Mouse (Mus musculus): Measurements from ENCODE around the gene Fam184b. TPM values are rescaled to one million over a fixed set of nuclear protein-coding genes. Genes with fewer than 3 reads are reported as not detected.
A peak's percentile ranks its signal among the peaks of the same experiment; 100 is the strongest.
"Not testable (repeated sequence)": the region's sequence is repeated elsewhere in the genome, so short reads cannot be mapped to it uniquely, and the experiment has no call there.

The Fam184b gene
- polyA plus RNA-seq, 1 experiment from 2014 or later, result 0.45 TPM

- Histone ChIP-seq H3K27ac (ENCODE audit: low read depth, low read length) (no peak overlapping the region), H3K27me3 (replicated peaks; ENCODE audit: control insufficient read depth, insufficient read depth, low read length) (no peaks in the 10 kb centered on the region), H3K4me3 (ENCODE audit: low read depth, low read length) (peak overlapping the region; percentile 91), H3K4me2 (peak overlapping the region; percentile 72), H3K9me3 (ENCODE audit: control insufficient read depth, low read length) (no peaks in the 10 kb centered on the region), H3K4me1 (replicated peaks; ENCODE audit: control insufficient read depth, insufficient read depth, low read length) (0 out of 2 replicates have a peak, but pooled peaks cover 2% of the 10 kb centered on the region), H3K9ac (ENCODE audit: low read depth, low read length) (peak overlapping the region; percentile 50; the same call in 1 of the 2 replicates), H3K36me3 (ENCODE audit: control insufficient read depth, insufficient read depth, low read length) (peaks cover 8% of the 10 kb centered on the region; the same call in 1 of the 2 replicates)
- ATAC-seq (replicated peaks; ENCODE audit: low FRiP score) (no peak), DNase-seq (ENCODE audit: low spot score) (no peak)
- 59% methylated on average over 5 of the region's 5 CpGs for WGBS
Observed at GRCm38 (mm10) chr5:45670894-45671494, 31.6 kb upstream of the Fam184b start.

DNA sequence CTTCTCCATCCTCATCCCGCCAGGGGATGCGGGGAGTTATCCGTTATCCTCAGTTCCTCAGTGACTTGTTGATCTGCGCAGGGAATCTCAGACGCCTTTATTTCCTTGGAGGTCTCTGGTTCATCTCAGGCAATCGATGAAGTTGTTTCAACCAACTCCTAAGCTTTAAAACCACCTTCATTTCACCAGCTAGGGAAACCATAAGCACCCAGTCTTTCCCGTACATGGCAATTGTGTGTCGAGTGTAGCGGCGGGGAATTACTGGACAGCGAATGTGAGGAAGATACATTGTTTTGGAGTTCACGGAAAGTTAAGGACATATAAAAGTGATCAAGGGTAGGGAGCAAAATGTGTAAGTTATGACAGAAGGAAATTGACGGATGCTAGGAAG lies 30.9 kb upstream of the Fam184b start:
- peak overlapping the region; percentile 91 for H3K4me3 ChIP-seq (ENCODE audit: low read depth, low read length)
- no peaks in the 10 kb centered on the region for H3K27me3 ChIP-seq (replicated peaks; ENCODE audit: control insufficient read depth, insufficient read depth, low read length)
- 0 out of 2 replicates have a peak, but pooled peaks cover 2% of the 10 kb centered on the region for H3K4me1 ChIP-seq (replicated peaks; ENCODE audit: control insufficient read depth, insufficient read depth, low read length)
- peaks cover 4% of the 10 kb centered on the region; the same call in 1 of the 2 replicates for H3K36me3 ChIP-seq (ENCODE audit: control insufficient read depth, insufficient read depth, low read length)
- under 1% methylated on average over 13 of the region's 13 CpGs for WGBS
- no peaks in the 10 kb centered on the region for H3K9me3 ChIP-seq (ENCODE audit: control insufficient read depth, low read length)
- peak overlapping the region; percentile 96 for H3K9ac ChIP-seq (ENCODE audit: low read depth, low read length)
- peak; percentile 9; the same call in 1 of the 2 replicates for ATAC-seq (replicated peaks; ENCODE audit: low FRiP score)
- no peak for DNase-seq (ENCODE audit: low spot score)
- H3K27ac ChIP-seq (ENCODE audit: low read depth, low read length), result peak overlapping the region; percentile 93
- H3K4me2 ChIP-seq, result peak overlapping the region; percentile 72

GRCm38 (mm10) chr5:45669598-45670279 lies 30.3 kb upstream of the Fam184b start, which contains the start of gene Ncapg:
Gene Ncapg, plus strand, starts transcription at chr5:45669919.
- H3K9me3 ChIP-seq (ENCODE audit: control insufficient read depth, low read length), result no peaks in the 10 kb centered on the region
- H3K9ac ChIP-seq (ENCODE audit: low read depth, low read length), result peak within 1 kb of the TSS; percentile 96
- H3K36me3 ChIP-seq (ENCODE audit: control insufficient read depth, insufficient read depth, low read length), result peaks cover 4% of the 10 kb centered on the region; the same call in 1 of the 2 replicates
- H3K4me1 ChIP-seq (replicated peaks; ENCODE audit: control insufficient read depth, insufficient read depth, low read length), result 0 out of 2 replicates have a peak, but pooled peaks cover 2% of the 10 kb centered on the region
- H3K27me3 ChIP-seq (replicated peaks; ENCODE audit: control insufficient read depth, insufficient read depth, low read length), result no peaks in the 10 kb centered on the region
- peak within 1 kb of the TSS; percentile 91 for H3K4me3 ChIP-seq (ENCODE audit: low read depth, low read length)
- H3K27ac ChIP-seq (ENCODE audit: low read depth, low read length), result peak within 1 kb of the TSS; percentile 93
- under 1% methylated on average over 66 of the region's 66 CpGs for WGBS
- DNase-seq (ENCODE audit: low spot score), result peak; percentile 99
- ATAC-seq (replicated peaks; ENCODE audit: low FRiP score), result peak; percentile 98
- peak within 1 kb of the TSS; percentile 85 for H3K4me2 ChIP-seq

GRCm38 (mm10) chr5:45669234-45669597 lies 29.8 kb upstream of the Fam184b start:
- Histone ChIP-seq H3K27ac (ENCODE audit: low read depth, low read length) (peak overlapping the region; percentile 79), H3K9me3 (ENCODE audit: control insufficient read depth, low read length) (no peaks in the 10 kb centered on the region), H3K4me2 (peak overlapping the region; percentile 85), H3K36me3 (ENCODE audit: control insufficient read depth, insufficient read depth, low read length) (peaks cover 4% of the 10 kb centered on the region; the same call in 1 of the 2 replicates), H3K9ac (ENCODE audit: low read depth, low read length) (peak overlapping the region; percentile 92), H3K4me1 (replicated peaks; ENCODE audit: control insufficient read depth, insufficient read depth, low read length) (0 out of 2 replicates have a peak, but pooled peaks cover 2% of the 10 kb centered on the region), H3K27me3 (replicated peaks; ENCODE audit: control insufficient read depth, insufficient read depth, low read length) (no peaks in the 10 kb centered on the region), H3K4me3 (ENCODE audit: low read depth, low read length) (peak overlapping the region; percentile 91)
- no peak for DNase-seq (ENCODE audit: low spot score)
- ATAC-seq (replicated peaks; ENCODE audit: low FRiP score), result peak; percentile 60
- under 1% methylated on average over 27 of the region's 27 CpGs for WGBS

- ATAC-seq (replicated peaks; ENCODE audit: low FRiP score), result peak; percentile 14; the same call in 1 of the 2 replicates
- peak; percentile 31 for DNase-seq (ENCODE audit: low spot score)
Observed at GRCm38 (mm10) chr5:45668831-45669230, 29.4 kb upstream of the Fam184b start.

GRCm38 (mm10) chr5:45668324-45668723 lies 28.9 kb upstream of the Fam184b start:
- Histone ChIP-seq H3K9ac (ENCODE audit: low read depth, low read length) (no peak overlapping the region), H3K4me3 (ENCODE audit: low read depth, low read length) (peak overlapping the region; percentile 91), H3K9me3 (ENCODE audit: control insufficient read depth, low read length) (no peaks in the 10 kb centered on the region), H3K4me1 (replicated peaks; ENCODE audit: control insufficient read depth, insufficient read depth, low read length) (0 out of 2 replicates have a peak, but pooled peaks cover 2% of the 10 kb centered on the region), H3K27ac (ENCODE audit: low read depth, low read length) (no peak overlapping the region), H3K36me3 (ENCODE audit: control insufficient read depth, insufficient read depth, low read length) (peaks cover 4% of the 10 kb centered on the region; the same call in 1 of the 2 replicates), H3K27me3 (replicated peaks; ENCODE audit: control insufficient read depth, insufficient read depth, low read length) (no peaks in the 10 kb centered on the region), H3K4me2 (peak overlapping the region; percentile 85)
- no peak for DNase-seq (ENCODE audit: low spot score)
- ATAC-seq (replicated peaks; ENCODE audit: low FRiP score), result no peak
- 45% methylated on average over 3 of the region's 3 CpGs for whole genome bisulfite sequencing

More at GRCm38 (mm10) chr5:45668831-45669230, 29.4 kb upstream of the Fam184b start:
- Histone ChIP-seq H3K4me2 (peak overlapping the region; percentile 85), H3K9me3 (ENCODE audit: control insufficient read depth, low read length) (no peaks in the 10 kb centered on the region), H3K36me3 (ENCODE audit: control insufficient read depth, insufficient read depth, low read length) (peaks cover 4% of the 10 kb centered on the region; the same call in 1 of the 2 replicates), H3K4me3 (ENCODE audit: low read depth, low read length) (peak overlapping the region; percentile 91), H3K27ac (ENCODE audit: low read depth, low read length) (peak overlapping the region; percentile 79), H3K9ac (ENCODE audit: low read depth, low read length) (peak overlapping the region; percentile 92), H3K4me1 (replicated peaks; ENCODE audit: control insufficient read depth, insufficient read depth, low read length) (0 out of 2 replicates have a peak, but pooled peaks cover 2% of the 10 kb centered on the region), H3K27me3 (replicated peaks; ENCODE audit: control insufficient read depth, insufficient read depth, low read length) (no peaks in the 10 kb centered on the region)
- WGBS, result 2% methylated on average over 3 of the region's 3 CpGs

GRCm38 (mm10) chr5:45658406-45658805 lies 19.0 kb upstream of the Fam184b start:
- WGBS, result 93% methylated on average over 13 of the region's 13 CpGs
- H3K27me3 ChIP-seq (replicated peaks; ENCODE audit: control insufficient read depth, insufficient read depth, low read length); H3K27ac ChIP-seq (ENCODE audit: low read depth, low read length): not testable (repeated sequence)

DNA sequence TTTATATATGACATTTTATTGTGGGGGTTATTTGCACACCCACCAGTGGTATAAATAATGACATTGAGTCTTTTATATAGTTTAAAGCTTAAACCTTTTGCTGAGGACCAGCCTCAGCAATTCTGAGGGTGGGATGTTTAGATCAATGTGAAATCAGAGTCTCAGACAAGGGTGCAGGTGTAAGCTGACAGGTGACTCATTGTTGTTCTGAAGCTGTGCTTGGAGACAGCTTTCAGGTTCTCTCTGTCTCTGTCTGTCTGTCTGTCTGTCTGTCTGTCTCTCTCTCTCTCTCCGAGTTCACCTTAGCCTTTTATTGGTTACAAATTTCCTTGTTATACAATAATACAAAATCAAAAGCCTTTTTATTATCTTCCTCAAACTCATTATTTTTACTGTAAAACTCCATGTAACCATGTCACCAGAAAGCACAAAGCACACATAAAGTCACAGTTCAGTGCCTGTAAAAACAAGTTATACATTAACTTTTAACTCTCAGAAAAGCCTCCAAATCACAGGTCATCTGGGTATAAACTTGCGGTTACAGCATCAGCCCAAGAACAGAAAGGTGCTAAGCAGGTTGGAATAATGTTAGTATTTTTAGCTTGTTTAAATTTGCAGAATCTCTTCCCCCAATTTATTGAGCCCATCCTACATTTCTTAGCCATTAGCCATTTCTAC lies 11.8 kb upstream of the Fam184b start:
- no peak overlapping the region for H3K4me2 ChIP-seq
- no peak for ATAC-seq (replicated peaks; ENCODE audit: low FRiP score)
- no peak overlapping the region for H3K4me3 ChIP-seq (ENCODE audit: low read depth, low read length)
- H3K4me1 ChIP-seq (replicated peaks; ENCODE audit: control insufficient read depth, insufficient read depth, low read length), result no peaks in the 10 kb centered on the region
- no peaks in the 10 kb centered on the region for H3K9me3 ChIP-seq (ENCODE audit: control insufficient read depth, low read length)
- H3K9ac ChIP-seq (ENCODE audit: low read depth, low read length), result no peak overlapping the region
- WGBS, result 89% methylated on average over 2 of the region's 2 CpGs
- H3K27ac ChIP-seq (ENCODE audit: low read depth, low read length), result no peak overlapping the region
- H3K36me3 ChIP-seq (ENCODE audit: control insufficient read depth, insufficient read depth, low read length), result no peaks in the 10 kb centered on the region
- no peaks in the 10 kb centered on the region for H3K27me3 ChIP-seq (replicated peaks; ENCODE audit: control insufficient read depth, insufficient read depth, low read length)
- DNase-seq (ENCODE audit: low spot score), result no peak

More at GRCm38 (mm10) chr5:45658406-45658805, 19.0 kb upstream of the Fam184b start:
- not testable (repeated sequence) for H3K4me2 ChIP-seq; H3K9ac ChIP-seq (ENCODE audit: low read depth, low read length); H3K4me3 ChIP-seq (ENCODE audit: low read depth, low read length); H3K9me3 ChIP-seq (ENCODE audit: control insufficient read depth, low read length); ATAC-seq (replicated peaks; ENCODE audit: low FRiP score); H3K36me3 ChIP-seq (ENCODE audit: control insufficient read depth, insufficient read depth, low read length); H3K4me1 ChIP-seq (replicated peaks; ENCODE audit: control insufficient read depth, insufficient read depth, low read length); DNase-seq (ENCODE audit: low spot score)

Measured in liver, embryonic 11.5 days (tissue).